Mouse (Mus musculus) brain, embryonic 14.5 days (tissue): ENCODE measurements at regions not wholly inside any gene's neighbourhood (a gene's known extent, or its start where the extent isn't known, plus 50 kb on each side); places are given as distances from the start of the nearest gene placed in this dataset.

Experiments used
- CTCF ChIP-seq: fragments of 200-500 bp; IDR thresholded peaks from 2 replicates; pipeline ENCODE4 v1.5.1; 2012; ENCODE audit warnings: inconsistent platforms, mild to moderate bottlenecking, moderate library complexity, borderline replicate concordance; ENCODE audit not compliant: insufficient read depth, insufficient read length; ENCODE audit errors: extremely low read depth
- POLR2A ChIP-seq: fragments of 200-500 bp; IDR thresholded peaks from 2 replicates; pipeline ENCODE4 v1.6.1; 2012; ENCODE audit warnings: mild to moderate bottlenecking, inconsistent platforms, borderline replicate concordance; ENCODE audit not compliant: poor library complexity, insufficient read depth, insufficient read length, severe bottlenecking; ENCODE audit errors: extremely low read depth

DNA sequence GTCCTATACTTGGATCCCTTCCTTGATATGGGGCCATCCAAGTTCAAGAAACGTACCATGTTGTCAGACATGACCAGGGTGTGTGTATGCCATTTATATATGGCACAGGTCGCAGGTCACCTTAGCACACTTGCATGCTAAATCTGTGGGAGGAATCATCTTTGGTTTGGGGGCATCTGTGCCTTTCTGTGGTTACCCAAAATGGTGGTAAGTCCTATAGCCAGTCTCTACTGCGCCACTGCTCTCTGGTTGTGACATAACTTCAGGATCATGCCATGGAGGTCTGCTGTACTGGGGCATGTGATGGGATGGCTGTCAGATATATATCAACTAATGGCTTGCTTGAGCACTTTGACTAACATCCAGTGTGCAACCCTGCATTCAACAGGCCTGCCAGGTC is 112.9 kb upstream of the Rtl1 start:
- TF ChIP-seq POLR2A (no peak), CTCF (no peak)
